Mouse (Mus musculus): ENCODE data around the gene Adra1b.

The Adra1b gene

GRCm38 (mm10) chr11:43865298-43866165, 35.5 kb downstream of the Adra1b start:
- no peak for TF ChIP-seq GATA4 (IDR thresholded peaks at IDR 0.05; ENCODE audit: insufficient replicate concordance, low read length)

- TF ChIP-seq GATA4 (IDR thresholded peaks at IDR 0.05; ENCODE audit: insufficient replicate concordance, low read length) = no peak
These were observed 48.0 kb downstream of the Adra1b start for GRCm38 (mm10) chr11:43853046-43853445.

DNA sequence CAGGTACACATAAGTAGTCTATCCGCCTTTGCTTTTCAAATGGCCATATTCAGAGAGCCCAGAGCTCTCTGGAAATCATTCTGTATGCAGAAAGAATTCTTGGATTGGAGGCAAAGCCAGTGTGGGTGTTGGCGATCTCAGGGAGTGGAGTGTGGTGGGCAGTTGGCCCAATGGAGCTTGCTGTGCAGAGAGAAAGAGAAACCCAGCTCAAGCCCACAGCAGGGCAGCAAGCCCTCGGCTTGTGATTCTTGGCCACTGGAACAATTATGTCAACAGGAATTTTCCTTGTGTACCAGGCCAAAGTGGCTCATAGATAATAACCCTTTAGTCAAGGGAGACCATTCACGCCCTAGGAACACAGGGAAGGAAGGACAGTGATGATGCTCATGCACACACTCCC, 53.0 kb downstream of the Adra1b start:
- no peak for TF ChIP-seq GATA4 (IDR thresholded peaks at IDR 0.05; ENCODE audit: insufficient replicate concordance, low read length)

- no peak for TF ChIP-seq GATA4 (IDR thresholded peaks at IDR 0.05; ENCODE audit: insufficient replicate concordance, low read length)
These were observed 59.4 kb downstream of the Adra1b start for GRCm38 (mm10) chr11:43841596-43841995.

DNA sequence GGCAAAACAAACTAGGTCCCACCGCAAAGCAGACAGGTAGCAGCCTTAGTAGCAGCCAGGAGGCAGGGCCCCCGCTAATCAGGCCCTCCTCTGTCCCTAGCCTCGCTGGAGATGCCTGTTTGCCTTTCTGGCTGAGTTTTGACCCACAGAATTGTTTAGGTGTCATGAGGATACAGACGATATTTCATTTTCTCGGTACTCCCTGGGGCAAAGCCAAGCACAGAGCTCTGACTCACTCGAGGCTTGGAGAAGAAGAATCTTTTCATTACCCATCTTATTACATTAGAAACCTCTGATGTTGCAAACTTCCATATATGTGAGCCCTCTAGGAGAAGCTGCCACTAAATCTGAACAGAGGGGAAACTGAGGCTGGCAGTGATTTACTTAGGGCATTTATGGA, 60.5 kb downstream of the Adra1b start:
- TF ChIP-seq GATA4 (IDR thresholded peaks at IDR 0.05; ENCODE audit: insufficient replicate concordance, low read length) = no peak

DNA sequence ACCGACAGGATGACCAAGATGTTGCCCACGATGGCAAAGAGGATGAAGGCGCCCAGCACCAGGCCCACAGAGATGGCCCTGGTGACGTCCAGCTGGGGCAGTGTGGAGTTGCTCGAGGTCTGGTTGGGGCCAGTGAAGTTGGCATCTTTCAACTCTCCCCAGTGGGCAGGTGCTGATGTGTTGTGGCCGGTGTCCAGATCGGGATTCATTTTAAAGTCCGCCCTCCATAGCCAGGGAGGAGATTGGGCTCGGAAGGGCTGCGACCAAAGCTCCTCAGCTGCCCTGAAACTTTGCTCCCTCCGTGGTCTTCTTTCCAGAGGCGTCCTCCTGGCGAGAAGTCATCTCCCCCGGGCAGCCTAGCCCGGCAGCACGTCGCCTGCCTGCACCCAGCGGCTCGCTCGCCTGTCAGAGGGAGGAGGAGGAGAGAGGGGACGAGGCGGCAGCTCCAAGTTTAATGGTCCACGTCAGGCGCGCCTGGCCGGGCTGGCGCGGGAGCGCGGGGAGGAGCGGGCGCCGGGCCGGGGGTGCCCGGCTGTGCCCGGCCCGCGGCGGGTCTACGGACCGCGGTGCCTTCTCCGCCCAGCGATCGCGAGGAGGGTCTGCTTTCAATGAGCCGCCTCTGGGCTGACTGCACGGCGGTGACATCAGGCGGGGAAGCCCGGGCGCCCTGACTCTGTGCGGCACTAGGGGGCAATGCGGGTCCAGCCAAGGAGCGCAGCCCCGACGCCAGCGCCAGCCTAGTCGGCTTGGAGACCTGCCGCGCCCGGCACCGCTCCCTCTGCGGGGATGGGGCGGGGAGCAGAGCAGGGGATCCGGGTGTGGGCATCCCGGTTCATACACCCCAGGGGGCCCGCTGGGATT, 64.9 kb downstream of the Adra1b start:
- TF ChIP-seq GATA4 (IDR thresholded peaks at IDR 0.05; ENCODE audit: insufficient replicate concordance, low read length) = no peak

DNA sequence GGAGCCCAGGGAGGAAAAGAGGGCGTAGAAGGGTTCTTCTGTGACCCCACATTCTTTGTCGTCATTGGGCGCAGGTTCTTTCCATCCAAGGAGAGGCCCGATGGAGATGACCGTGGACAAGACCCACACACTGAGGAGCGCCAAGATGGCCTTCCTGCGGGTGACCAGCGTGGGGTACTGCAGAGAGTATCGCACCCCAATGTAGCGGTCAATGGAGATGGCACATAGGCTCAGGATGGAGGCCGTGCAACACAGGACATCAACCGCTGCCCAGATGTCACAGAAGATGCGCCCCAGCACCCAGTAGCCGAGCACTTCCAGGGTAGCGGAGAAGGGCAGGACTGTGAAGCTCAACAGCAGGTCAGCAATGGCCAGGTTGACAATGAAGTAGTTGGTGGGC, 65.6 kb downstream of the Adra1b start:
- no peak for TF ChIP-seq GATA4 (IDR thresholded peaks at IDR 0.05; ENCODE audit: insufficient replicate concordance, low read length)

GRCm38 (mm10) chr11:43834531-43834930, 66.5 kb downstream of the Adra1b start:
- no peak for TF ChIP-seq GATA4 (IDR thresholded peaks at IDR 0.05; ENCODE audit: insufficient replicate concordance, low read length)

DNA sequence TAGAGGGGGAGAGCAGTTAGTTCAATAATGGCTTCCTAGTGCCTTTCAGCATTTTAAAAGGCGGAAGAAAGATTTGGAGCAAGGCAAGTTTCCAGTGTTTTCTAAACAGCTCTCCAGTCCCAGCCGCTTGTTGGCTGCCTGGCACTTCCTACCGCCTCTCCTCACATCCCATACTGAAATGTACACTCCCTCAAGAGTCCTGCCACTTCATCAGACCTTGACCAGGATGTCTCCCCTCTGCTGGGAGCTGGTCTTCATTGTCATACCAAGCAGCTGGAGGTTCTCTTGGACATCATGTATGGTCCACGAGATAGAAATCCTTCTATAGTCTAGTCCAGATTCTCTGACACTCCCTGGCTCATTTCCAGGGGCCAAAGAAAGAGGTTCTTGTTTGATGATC, 69.5 kb downstream of the Adra1b start:
- no peak for TF ChIP-seq GATA4 (IDR thresholded peaks at IDR 0.05; ENCODE audit: insufficient replicate concordance, low read length)

- TF ChIP-seq GATA4 (IDR thresholded peaks at IDR 0.05; ENCODE audit: insufficient replicate concordance, low read length) = no peak
These were observed 74.2 kb downstream of the Adra1b start for GRCm38 (mm10) chr11:43826769-43827168.

- TF ChIP-seq GATA4 (IDR thresholded peaks at IDR 0.05; ENCODE audit: insufficient replicate concordance, low read length) = no peak
These were observed 77.7 kb downstream of the Adra1b start for GRCm38 (mm10) chr11:43823349-43823748.

GRCm38 (mm10) chr11:43820552-43821460, 80.2 kb downstream of the Adra1b start:
- no peak for TF ChIP-seq GATA4 (IDR thresholded peaks at IDR 0.05; ENCODE audit: insufficient replicate concordance, low read length)

GRCm38 (mm10) chr11:43817368-43817923, 83.6 kb downstream of the Adra1b start:
- TF ChIP-seq GATA4 (IDR thresholded peaks at IDR 0.05; ENCODE audit: insufficient replicate concordance, low read length) = no peak

DNA sequence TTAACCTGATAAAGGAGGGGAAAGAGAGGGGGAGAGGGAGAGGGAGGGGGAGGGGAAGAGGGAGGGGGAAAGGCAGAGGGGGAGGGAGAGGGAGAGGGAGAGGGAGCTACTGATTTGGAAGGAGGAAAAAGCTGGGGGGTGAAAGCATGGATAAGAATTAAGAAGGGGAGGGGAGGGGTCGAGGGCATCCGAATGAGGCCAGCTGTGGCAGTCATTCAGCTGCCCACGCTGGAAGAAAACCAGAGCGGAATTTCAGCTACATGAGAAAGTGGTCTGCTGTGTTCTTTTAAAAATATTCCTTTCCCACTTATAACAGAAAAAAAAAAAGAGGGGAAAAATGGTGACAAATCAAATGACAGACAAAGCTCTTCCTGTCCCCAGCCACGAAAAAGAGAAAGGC, 88.5 kb downstream of the Adra1b start:
- TF ChIP-seq GATA4 (IDR thresholded peaks at IDR 0.05; ENCODE audit: insufficient replicate concordance, low read length) = no peak

GRCm38 (mm10) chr11:43807732-43808131, 93.3 kb downstream of the Adra1b start:
- TF ChIP-seq GATA4 (IDR thresholded peaks at IDR 0.05; ENCODE audit: insufficient replicate concordance, low read length) = no peak

Data from liver, adult (tissue).